24 mouse cellular contexts compared by ENCODE assay signal in genomic region chr8:119018675-119019074, GRCm38 (mm10).
"Had no signal": no experiment of that assay in that cellular context is flagged by ENCODE, and none has a peak within 500 bp of the region (broad histone marks: within the 10 kb centered on the region; RNA-seq: fewer than 3 reads in every experiment).

No protein-coding gene starts in this region.

- H3K4me2 ChIP-seq: limb, embryonic 13.5 days; liver, embryonic 12.5 days; liver, embryonic 15.5 days; lung, embryonic 15.5 days; midbrain, embryonic 13.5 days; neural tube, embryonic 13.5 days had no signal

- H3K27me3 ChIP-seq: liver, embryonic 12.5 days; liver, embryonic 15.5 days; lung, embryonic 15.5 days; megakaryocyte, embryonic 14.5 days; midbrain, embryonic 13.5 days; neural tube, embryonic 13.5 days had no signal

- H3K27ac ChIP-seq: limb, embryonic 10.5 days; limb, embryonic 13.5 days; liver, embryonic 12.5 days; liver, embryonic 15.5 days; lung, embryonic 15.5 days; midbrain, embryonic 10.5 days; midbrain, embryonic 13.5 days; neural tube, embryonic 13.5 days; stomach, postnatal 0 days had no signal

- H3K9me3 ChIP-seq: limb, embryonic 10.5 days; limb, embryonic 13.5 days; liver, embryonic 15.5 days; lung, embryonic 15.5 days; midbrain, embryonic 10.5 days; midbrain, embryonic 13.5 days; neural tube, embryonic 13.5 days had no signal

- H3K9ac ChIP-seq: limb, embryonic 13.5 days; liver, embryonic 12.5 days; liver, embryonic 15.5 days; lung, embryonic 15.5 days; midbrain, embryonic 13.5 days; neural tube, embryonic 13.5 days had no signal

- H3K4me3 ChIP-seq: limb, embryonic 10.5 days; limb, embryonic 13.5 days; liver, embryonic 12.5 days; liver, embryonic 15.5 days; lung, embryonic 15.5 days; megakaryocyte, embryonic 14.5 days; midbrain, embryonic 10.5 days; midbrain, embryonic 13.5 days; myocyte; neural tube, embryonic 13.5 days had no signal

- ATAC-seq: intestine, postnatal 0 days; liver, embryonic 12.5 days; midbrain, embryonic 13.5 days; midbrain, embryonic 16.5 days had no signal

- H3K4me1 ChIP-seq: liver, embryonic 12.5 days; liver, embryonic 15.5 days; lung, embryonic 15.5 days; megakaryocyte, embryonic 14.5 days had no signal

- H3K36me3 ChIP-seq: limb, embryonic 10.5 days; limb, embryonic 13.5 days; liver, embryonic 12.5 days; liver, embryonic 15.5 days; lung, embryonic 15.5 days; midbrain, embryonic 10.5 days; midbrain, embryonic 13.5 days; neural tube, embryonic 13.5 days had no signal

- DNase-seq: kidney, adult 8-10 months; kidney, postnatal 25 days; liver; lung, adult 18-20 months; lung, postnatal 10 days; lung, postnatal 36 days; retina, postnatal 1 day; right cerebral cortex, postnatal 4 days; thymus, adult 2 months; thymus, postnatal 14 days; thymus, postnatal 4 days had no signal
